Mouse (Mus musculus) lung, adult 2 months (tissue): ENCODE data around the gene Pacsin2. TPM values are rescaled to one million over a fixed set of nuclear protein-coding genes. Genes with fewer than 3 reads are reported as not detected.

Experiments used
- DNase-seq: peaks from one replicate; pipeline ENCODE4 v3.0.0; 2022
- H3K4me1 ChIP-seq: fragments of 200-500 bp; 2 replicates; pipeline ENCODE4 v1.6.1; 2011; ENCODE audit warnings: low read length; ENCODE audit not compliant: control insufficient read depth, insufficient read depth
- H3K4me3 ChIP-seq: fragments of 200-500 bp; replicated peaks from 2 replicates; pipeline ENCODE3; 2011; ENCODE audit warnings: low read depth, mild to moderate bottlenecking, control low read depth, low read length; ENCODE audit errors: extremely low read depth
- CTCF ChIP-seq: fragments of 200-500 bp; IDR thresholded peaks from 2 replicates; pipeline ENCODE4 v1.5.1; 2011; ENCODE audit warnings: mild to moderate bottlenecking, low read length, control low read depth; ENCODE audit not compliant: insufficient read depth
- POLR2A ChIP-seq: fragments of 200-500 bp; IDR thresholded peaks from 2 replicates; pipeline ENCODE4 v1.6.1; 2011; ENCODE audit warnings: low read depth, mild to moderate bottlenecking, control low read depth, low read length, borderline replicate concordance; ENCODE audit errors: extremely low read depth
- WGBS: fragments of 180-500 bp; shearing (Covaris S2); methylation state at CpG from one replicate; pipeline ENCODE4 v1.1.7; 2018; 5-methylcytosine and 5-hydroxymethylcytosine counted together
- polyA plus RNA-seq: library from polyadenylated mRNA; depleted of rRNA; stranded (reverse); fragments of >200 nt; gene quantifications from 2 replicates; pipeline ENCODE4 v1.2.3, GENCODE M21; 2012

The Pacsin2 gene
- polyA plus RNA-seq, 1 experiment: 85.2 TPM

DNA sequence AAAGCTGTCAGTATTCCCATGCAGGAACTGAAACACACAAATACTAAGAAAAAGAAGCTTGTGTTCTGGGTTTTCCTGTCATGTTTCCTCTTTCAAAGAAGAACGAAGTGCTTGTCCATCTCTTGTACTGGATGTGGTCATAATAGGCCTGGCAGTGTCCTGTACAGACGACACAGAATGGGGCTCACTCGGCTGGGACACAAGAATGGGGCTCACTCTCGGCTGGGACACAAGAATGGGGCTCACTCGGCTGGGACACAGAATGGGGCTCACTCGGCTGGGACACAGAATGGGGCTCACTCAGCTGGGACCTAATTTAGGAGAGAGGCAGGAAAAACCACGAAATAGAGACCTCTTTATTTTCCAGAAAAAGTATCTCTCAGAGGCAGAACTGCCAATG is 34.0 kb downstream of the Pacsin2 start:
- no peak for TF ChIP-seq POLR2A
- TF ChIP-seq CTCF: no peak
- Histone ChIP-seq H3K4me3 (no peak overlapping the region), H3K4me1 (peaks cover 38% of the 10 kb centered on the region)
- 68% methylated on average over 7 of the region's 7 CpGs for WGBS
- DNase-seq: no peak

DNA sequence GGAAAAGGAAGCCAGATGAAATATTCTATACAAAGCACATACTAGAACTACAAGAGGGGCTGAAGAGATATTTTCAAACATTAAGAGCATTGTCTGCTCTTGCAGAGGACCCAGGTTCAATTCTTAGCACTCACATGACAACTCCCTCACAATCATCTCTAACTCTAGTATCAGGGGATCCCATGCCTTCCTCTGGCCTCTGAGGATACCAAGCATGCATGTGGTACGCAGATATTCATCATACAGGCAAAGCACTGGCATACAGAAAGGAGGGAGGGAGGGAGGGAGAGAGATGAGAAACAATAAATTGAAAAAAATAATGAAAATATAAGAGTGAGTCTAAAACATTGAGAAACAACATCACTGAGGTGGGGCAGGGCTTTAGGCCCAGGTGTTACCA is 35.8 kb downstream of the Pacsin2 start:
- no peak for DNase-seq
- 80% methylated on average over 1 of the region's 1 CpGs for WGBS
- TF ChIP-seq POLR2A: no peak
- TF ChIP-seq CTCF: no peak
- no peak overlapping the region for H3K4me3 ChIP-seq
- peaks cover 32% of the 10 kb centered on the region for H3K4me1 ChIP-seq

GRCm38 (mm10) chr15:83427294-83428163 is 36.9 kb downstream of the Pacsin2 start:
- DNase-seq: no peak
- Histone ChIP-seq H3K4me1 (peaks cover 22% of the 10 kb centered on the region), H3K4me3 (no peak overlapping the region)
- TF ChIP-seq CTCF (no peak), POLR2A (no peak)
- 50% methylated on average over 9 of the region's 9 CpGs for WGBS

- Histone ChIP-seq H3K4me3 (no peak overlapping the region), H3K4me1 (peaks cover 21% of the 10 kb centered on the region)
- TF ChIP-seq CTCF (no peak), POLR2A (no peak)
- no peak for DNase-seq
- WGBS: 37% methylated on average over 5 of the region's 5 CpGs
Measured at GRCm38 (mm10) chr15:83425794-83426193, 38.6 kb downstream of the Pacsin2 start.

DNA sequence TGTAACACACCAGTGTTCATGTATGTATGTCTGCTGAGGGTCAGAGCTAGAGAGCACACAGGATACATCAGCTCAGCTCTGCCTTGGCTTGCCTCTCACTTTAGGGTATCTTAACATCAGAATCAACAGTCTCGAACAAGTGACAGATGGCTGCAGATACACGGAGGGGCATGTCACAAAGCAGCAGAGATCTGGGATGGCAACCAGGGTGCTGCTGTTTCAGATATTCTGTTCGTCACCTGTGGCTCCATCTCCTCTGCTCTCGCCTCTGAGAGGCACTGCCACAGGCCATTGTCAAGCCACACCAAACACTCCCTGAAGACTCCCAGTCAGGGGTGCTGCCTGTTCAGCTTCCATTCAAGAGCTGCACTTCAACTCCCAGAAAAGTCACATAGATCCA is 39.1 kb downstream of the Pacsin2 start:
- Histone ChIP-seq H3K4me3 (no peak overlapping the region), H3K4me1 (peaks cover 21% of the 10 kb centered on the region)
- DNase-seq: no peak
- 68% methylated on average over 4 of the region's 4 CpGs for WGBS
- TF ChIP-seq CTCF (no peak), POLR2A (no peak)

DNA sequence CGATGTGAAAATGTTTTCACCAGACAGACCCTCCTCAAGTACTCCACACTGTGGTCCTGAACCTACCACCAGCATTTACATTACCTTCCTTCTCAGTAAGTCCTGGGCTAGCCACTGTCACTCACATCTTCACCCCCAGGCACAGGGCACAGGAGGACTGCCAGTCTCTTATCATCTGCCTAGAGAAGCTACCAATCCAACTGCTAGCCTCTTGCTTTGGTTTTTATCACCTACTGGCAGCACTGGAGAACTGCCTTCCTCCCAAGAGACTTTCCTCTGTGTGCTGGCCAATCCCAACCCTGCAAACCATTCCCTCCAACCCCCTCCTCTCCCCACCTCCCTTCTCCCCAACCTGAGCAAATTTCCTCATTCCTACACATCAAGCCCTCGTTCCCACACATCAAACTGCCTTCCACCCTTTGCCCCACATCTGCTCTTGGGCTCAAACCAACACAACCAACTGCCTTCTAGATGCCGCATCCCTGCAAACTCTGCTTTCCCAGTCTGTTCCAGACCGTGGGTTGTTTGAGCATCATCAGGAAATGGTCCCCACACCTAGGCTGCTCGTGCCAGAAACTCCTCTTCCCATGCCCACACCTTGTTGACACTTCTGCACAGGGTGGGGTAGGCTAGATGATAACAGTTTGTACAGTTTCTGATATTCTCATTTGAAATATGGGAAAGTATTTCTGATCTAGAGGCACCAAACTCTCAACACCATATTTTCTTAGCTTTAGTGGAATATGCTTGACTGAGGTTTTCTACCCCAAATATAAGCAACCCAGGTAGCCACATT is 40.6 kb downstream of the Pacsin2 start:
- no peak for DNase-seq
- 58% methylated on average over 5 of the region's 5 CpGs for WGBS
- peaks cover 29% of the 10 kb centered on the region for H3K4me1 ChIP-seq
- no peak overlapping the region for H3K4me3 ChIP-seq
- TF ChIP-seq CTCF: no peak; the same call in 1 of the 2 replicates
- TF ChIP-seq POLR2A: no peak

DNA sequence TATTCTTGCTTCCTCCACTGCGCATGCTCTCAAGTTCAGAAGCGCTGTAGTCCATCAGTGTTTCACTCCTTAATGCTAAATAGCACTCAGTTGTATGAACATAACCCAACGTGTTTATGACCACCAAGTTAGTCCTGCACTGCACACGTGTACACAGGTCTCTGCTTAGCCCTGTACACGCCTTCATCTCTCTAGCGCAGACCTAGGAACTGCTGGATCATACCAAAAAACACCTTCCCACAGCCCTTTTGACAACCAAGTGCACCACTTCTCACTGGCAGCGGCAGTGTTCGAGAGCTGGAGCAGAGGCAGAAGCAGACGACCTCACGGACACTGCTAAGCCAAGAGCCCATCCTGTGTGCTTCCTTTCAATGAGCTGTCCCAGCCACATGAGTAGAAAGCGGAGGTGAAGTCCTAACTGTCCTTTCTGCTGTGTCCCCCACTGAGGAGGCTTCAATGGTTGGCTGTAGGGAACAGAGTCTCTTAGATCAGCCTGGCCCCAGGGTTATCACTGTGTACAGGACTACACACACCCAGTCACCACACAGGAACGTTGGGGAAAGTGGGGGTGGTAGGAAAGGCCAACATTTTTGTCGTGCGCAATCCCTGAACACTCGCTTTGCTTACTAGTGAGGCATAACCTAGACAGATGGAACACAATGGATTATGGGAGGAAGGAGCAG is 42.0 kb downstream of the Pacsin2 start:
- H3K4me3 ChIP-seq: no peak overlapping the region
- no peak for TF ChIP-seq CTCF
- no peak for TF ChIP-seq POLR2A
- 81% methylated on average over 15 of the region's 15 CpGs for WGBS
- no peak for DNase-seq
- peaks cover 33% of the 10 kb centered on the region for H3K4me1 ChIP-seq

DNA sequence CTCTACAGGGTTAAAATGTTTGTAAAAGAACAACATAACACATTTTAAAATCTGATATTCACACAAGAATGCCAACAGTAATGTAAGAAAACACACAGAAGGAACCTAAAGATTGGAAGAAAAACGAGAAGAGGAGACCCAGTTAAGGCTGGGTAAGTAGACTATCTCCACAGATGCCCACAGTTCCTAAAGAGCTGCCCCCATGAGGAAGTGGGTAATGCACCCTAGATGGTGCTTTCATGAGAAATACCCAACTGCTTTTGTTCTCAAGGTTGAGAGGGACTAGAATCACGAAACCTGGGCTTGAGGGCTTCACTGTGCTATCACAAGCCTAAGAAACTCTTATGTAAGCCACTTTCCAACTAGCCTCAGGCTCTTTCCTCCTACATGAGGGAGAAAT is 44.8 kb downstream of the Pacsin2 start:
- WGBS: 49% methylated on average over 2 of the region's 2 CpGs
- Histone ChIP-seq H3K4me3 (no peak overlapping the region), H3K4me1 (peaks cover 22% of the 10 kb centered on the region)
- DNase-seq: no peak
- no peak for TF ChIP-seq CTCF
- TF ChIP-seq POLR2A: no peak

- TF ChIP-seq CTCF (no peak), POLR2A (no peak)
- Histone ChIP-seq H3K4me1 (peaks cover 22% of the 10 kb centered on the region), H3K4me3 (no peak overlapping the region)
- no peak for DNase-seq
Measured at GRCm38 (mm10) chr15:83418685-83419084, 45.7 kb downstream of the Pacsin2 start.

DNA sequence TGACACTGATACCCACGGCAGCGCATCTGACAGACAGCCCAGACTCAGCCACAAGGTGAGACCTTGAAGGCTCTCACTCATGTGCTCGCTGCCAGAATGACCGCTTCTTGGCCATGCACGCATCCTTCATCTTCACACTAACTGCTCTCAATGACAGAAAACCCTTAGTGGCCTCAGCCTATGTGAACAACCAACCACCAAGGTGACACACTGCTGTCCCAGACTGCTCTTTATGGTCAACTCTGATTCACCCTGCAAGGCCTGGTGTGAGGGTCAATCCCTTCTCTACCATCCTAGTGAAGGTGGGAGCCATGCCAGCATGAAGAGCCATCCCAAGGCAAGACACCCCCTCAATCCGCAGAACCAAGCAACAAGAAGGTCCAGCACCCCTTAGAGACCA is 46.5 kb downstream of the Pacsin2 start:
- WGBS: 82% methylated on average over 6 of the region's 6 CpGs
- DNase-seq: no peak
- Histone ChIP-seq H3K4me1 (peaks cover 22% of the 10 kb centered on the region), H3K4me3 (no peak overlapping the region)
- TF ChIP-seq POLR2A (no peak), CTCF (no peak)
